Mouse (Mus musculus): ENCODE measurements around the gene Kxd1.

The Kxd1 gene

GRCm38 (mm10) chr8:70493692-70494415 is 33.9 kb downstream of the Kxd1 start:
- DNase-seq (ENCODE audit: low spot score): no peak

- no peak for DNase-seq (ENCODE audit: low spot score)
These were observed 34.8 kb downstream of the Kxd1 start, which contains the start of gene Crlf1 for GRCm38 (mm10) chr8:70492664-70493640. Gene Crlf1 (plus strand): TSS chr8:70493158.

- DNase-seq (ENCODE audit: low spot score): no peak
These were observed 36.8 kb downstream of the Kxd1 start for GRCm38 (mm10) chr8:70490880-70491495.

- no peak for DNase-seq (ENCODE audit: low spot score)
These were observed 37.5 kb downstream of the Kxd1 start for GRCm38 (mm10) chr8:70490061-70490879.

GRCm38 (mm10) chr8:70489576-70489975 is 38.2 kb downstream of the Kxd1 start:
- no peak for DNase-seq (ENCODE audit: low spot score)

- no peak for DNase-seq (ENCODE audit: low spot score)
These were observed 38.8 kb downstream of the Kxd1 start for GRCm38 (mm10) chr8:70488931-70489470.

GRCm38 (mm10) chr8:70487993-70488796 is 39.6 kb downstream of the Kxd1 start:
- DNase-seq (ENCODE audit: low spot score): no peak

GRCm38 (mm10) chr8:70486941-70487520 is 40.7 kb downstream of the Kxd1 start, which contains the start of gene Tmem59l:
Gene Tmem59l (minus strand): TSS chr8:70487358.
- DNase-seq (ENCODE audit: low spot score): no peak

GRCm38 (mm10) chr8:70486191-70486681 is 41.5 kb downstream of the Kxd1 start:
- no peak for DNase-seq (ENCODE audit: low spot score)

- DNase-seq (ENCODE audit: low spot score): no peak
These were observed 44.8 kb downstream of the Kxd1 start for GRCm38 (mm10) chr8:70482943-70483342.

GRCm38 (mm10) chr8:70481908-70482307 is 45.8 kb downstream of the Kxd1 start:
- DNase-seq (ENCODE audit: low spot score): no peak

- DNase-seq (ENCODE audit: low spot score): no peak
These were observed 50.3 kb downstream of the Kxd1 start for GRCm38 (mm10) chr8:70477269-70477982.

- DNase-seq (ENCODE audit: low spot score): peak; percentile 95
These were observed 51.2 kb downstream of the Kxd1 start, which contains the start of gene Klhl26 for GRCm38 (mm10) chr8:70476333-70477268. Gene Klhl26 (minus strand): TSS chr8:70476968.

- DNase-seq (ENCODE audit: low spot score): no peak
These were observed 55.9 kb downstream of the Kxd1 start for GRCm38 (mm10) chr8:70471856-70472255.

GRCm38 (mm10) chr8:70469938-70470337 is 57.8 kb downstream of the Kxd1 start:
- DNase-seq (ENCODE audit: low spot score): no peak

- no peak for DNase-seq (ENCODE audit: low spot score)
These were observed 58.4 kb downstream of the Kxd1 start for GRCm38 (mm10) chr8:70469295-70469916.

GRCm38 (mm10) chr8:70468733-70469132 is 59.0 kb downstream of the Kxd1 start:
- DNase-seq (ENCODE audit: low spot score): no peak

All from ovary, postnatal 14 days (tissue).